Mouse (Mus musculus): ENCODE measurements around the gene Rassf5. TPM values are rescaled to one million over a fixed set of nuclear protein-coding genes. Genes with fewer than 3 reads are reported as not detected.

Rassf5 gene
- total and polyA plus RNA-seq, 2 experiments from 2014 or later, result 8.3 to 12.9 TPM

DNA sequence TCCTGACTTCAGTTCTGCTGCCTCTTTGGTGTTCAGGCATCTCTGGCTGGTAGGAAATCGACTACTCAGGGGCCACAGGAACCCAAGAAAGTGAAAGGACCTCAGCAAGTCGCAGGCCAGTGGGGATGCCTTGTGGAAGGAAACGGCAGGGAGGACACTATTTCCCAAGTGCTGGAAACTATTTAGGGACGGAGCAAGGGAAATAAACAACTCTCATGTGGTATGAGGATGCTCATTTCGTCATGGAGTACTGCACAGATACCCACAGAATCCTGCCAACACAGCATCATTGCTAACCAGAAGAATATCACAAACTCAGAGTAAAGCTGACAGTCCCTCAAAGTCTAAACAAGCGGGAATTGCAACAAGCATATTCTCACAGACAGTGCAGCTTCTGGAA is 2.1 kb downstream of the Rassf5 start:
- Histone ChIP-seq H3K4me2 (ENCODE audit: low read depth, low read length) (peak overlapping the region; percentile 96), H3K4me1 (ENCODE audit: insufficient read depth, low read length) (peaks cover 34% of the 10 kb centered on the region), H3K9me3 (ENCODE audit: low read length) (no peaks in the 10 kb centered on the region), H3K9ac (replicated peaks; ENCODE audit: low read length) (no peak overlapping the region), H3K27me3 (ENCODE audit: insufficient read depth, low read length) (no peaks in the 10 kb centered on the region), H3K36me3 (ENCODE audit: insufficient read depth, low read length) (no peaks in the 10 kb centered on the region), H3K27ac (no peak overlapping the region), H3K4me3 (ENCODE audit: low read length) (no peak overlapping the region)
- no peak for ATAC-seq
- no peak for TF ChIP-seq CTCF (IDR thresholded peaks at IDR 0.05; ENCODE audit: low read depth)
- no peak for DNase-seq (ENCODE audit: low spot score)
- WGBS, result 61% methylated on average over 6 of the region's 6 CpGs

DNA sequence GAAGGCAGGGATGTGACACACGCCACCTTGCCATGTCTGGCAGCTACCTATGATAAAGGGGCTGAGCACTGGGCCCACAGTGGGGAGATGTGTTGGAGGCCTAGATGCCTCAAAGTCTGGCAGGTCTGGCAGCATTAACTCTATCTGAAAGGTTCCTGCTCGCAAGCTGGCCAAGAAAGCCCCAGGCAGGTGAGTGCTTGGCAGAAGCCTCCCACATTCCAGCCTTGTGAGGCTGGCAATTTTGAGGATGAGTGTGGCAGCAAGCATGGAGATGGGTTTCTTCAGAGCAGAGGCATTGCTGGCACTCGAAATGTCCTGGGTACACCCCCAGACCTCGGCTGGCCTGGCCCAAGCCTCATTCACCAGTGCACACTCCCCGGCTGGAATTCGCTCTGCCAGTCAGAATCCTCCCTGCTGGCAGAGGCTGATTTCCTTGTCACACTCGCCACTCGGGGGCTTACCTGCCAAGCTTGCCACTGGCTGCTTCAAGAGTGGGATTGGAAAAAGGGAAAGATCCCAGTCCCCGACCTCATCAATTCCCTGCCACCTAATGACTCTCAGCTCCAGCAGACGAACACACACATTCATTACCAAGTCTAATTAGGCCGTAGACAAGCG is 5.4 kb downstream of the Rassf5 start:
- DNase-seq (ENCODE audit: low spot score) (peak; percentile 47), ATAC-seq (no peak)
- H3K9ac ChIP-seq (replicated peaks; ENCODE audit: low read length), result no peak overlapping the region; the same call in 1 of the 2 replicates
- H3K36me3 ChIP-seq (ENCODE audit: insufficient read depth, low read length), result no peaks in the 10 kb centered on the region
- H3K9me3 ChIP-seq (ENCODE audit: low read length), result no peaks in the 10 kb centered on the region
- 35% methylated on average over 12 of the region's 12 CpGs for WGBS
- TF ChIP-seq CTCF (IDR thresholded peaks at IDR 0.05; ENCODE audit: low read depth), result no peak
- no peak overlapping the region for H3K4me3 ChIP-seq (ENCODE audit: low read length)
- H3K4me2 ChIP-seq (ENCODE audit: low read depth, low read length), result peak overlapping the region; percentile 10; the same call in 1 of the 2 replicates
- no peaks in the 10 kb centered on the region for H3K27me3 ChIP-seq (ENCODE audit: insufficient read depth, low read length)
- peaks cover 27% of the 10 kb centered on the region for H3K4me1 ChIP-seq (ENCODE audit: insufficient read depth, low read length)
- peak overlapping the region; percentile 64 for H3K27ac ChIP-seq

DNA sequence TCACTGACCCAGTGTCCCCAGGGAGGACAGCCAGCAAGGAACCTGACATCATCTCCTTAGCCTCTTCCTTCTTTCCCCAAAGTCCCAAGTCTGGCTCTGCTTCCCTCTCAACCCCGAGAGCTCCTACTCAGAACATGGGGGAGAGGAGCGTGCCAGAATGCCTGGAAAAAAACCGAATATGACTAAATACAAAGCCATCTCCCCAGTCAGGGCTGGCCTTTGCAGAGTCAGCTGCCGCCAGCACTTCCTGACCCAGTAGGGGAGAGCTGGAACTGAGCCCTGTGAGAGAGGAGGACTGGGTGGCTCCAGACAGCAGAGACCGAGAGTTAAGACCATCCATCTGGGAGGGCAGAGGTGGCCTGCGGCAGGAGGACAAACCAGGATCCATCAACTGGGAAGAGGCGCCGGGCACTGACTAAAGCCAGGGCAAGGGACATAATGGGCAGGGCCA is 6.1 kb downstream of the Rassf5 start:
- 36% methylated on average over 8 of the region's 8 CpGs for WGBS
- H3K27ac ChIP-seq, result peak overlapping the region; percentile 64; the same call in 1 of the 2 replicates
- H3K4me1 ChIP-seq (ENCODE audit: insufficient read depth, low read length), result peaks cover 26% of the 10 kb centered on the region
- DNase-seq (ENCODE audit: low spot score) (peak; percentile 50), ATAC-seq (no peak)
- no peak overlapping the region for H3K4me2 ChIP-seq (ENCODE audit: low read depth, low read length)
- no peak overlapping the region for H3K4me3 ChIP-seq (ENCODE audit: low read length)
- H3K36me3 ChIP-seq (ENCODE audit: insufficient read depth, low read length), result no peaks in the 10 kb centered on the region
- no peak for TF ChIP-seq CTCF (IDR thresholded peaks at IDR 0.05; ENCODE audit: low read depth)
- H3K9me3 ChIP-seq (ENCODE audit: low read length), result no peaks in the 10 kb centered on the region
- no peak overlapping the region for H3K9ac ChIP-seq (replicated peaks; ENCODE audit: low read length)
- no peaks in the 10 kb centered on the region for H3K27me3 ChIP-seq (ENCODE audit: insufficient read depth, low read length)

DNA sequence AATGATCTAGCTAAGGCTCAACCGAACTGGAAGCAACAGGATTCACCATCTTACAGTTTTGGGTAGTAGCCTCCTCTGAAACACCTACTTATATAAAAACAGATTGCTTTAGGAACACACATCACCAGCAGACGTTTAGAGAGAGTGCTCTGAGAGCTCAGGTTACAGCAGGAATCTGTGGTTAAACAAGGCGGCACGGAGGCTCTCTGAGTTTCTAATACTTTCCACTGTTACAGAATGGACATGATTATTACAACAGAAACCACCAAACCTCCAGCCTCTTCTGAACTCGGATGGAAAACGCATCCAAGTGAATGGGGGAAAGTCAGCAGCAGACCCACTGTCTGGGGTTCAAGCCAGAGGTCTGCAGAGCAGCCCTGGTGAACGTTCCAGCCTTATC is 9.0 kb downstream of the Rassf5 start:
- no peaks in the 10 kb centered on the region for H3K27me3 ChIP-seq (ENCODE audit: insufficient read depth, low read length)
- ATAC-seq, result no peak
- H3K4me1 ChIP-seq (ENCODE audit: insufficient read depth, low read length), result peaks cover 23% of the 10 kb centered on the region
- no peak overlapping the region for H3K4me2 ChIP-seq (ENCODE audit: low read depth, low read length)
- 76% methylated on average over 7 of the region's 7 CpGs for WGBS
- H3K36me3 ChIP-seq (ENCODE audit: insufficient read depth, low read length), result no peaks in the 10 kb centered on the region
- no peak for TF ChIP-seq CTCF (IDR thresholded peaks at IDR 0.05; ENCODE audit: low read depth)
- no peaks in the 10 kb centered on the region for H3K9me3 ChIP-seq (ENCODE audit: low read length)
- no peak for DNase-seq (ENCODE audit: low spot score)
- H3K4me3 ChIP-seq (ENCODE audit: low read length), result no peak overlapping the region
- H3K9ac ChIP-seq (replicated peaks; ENCODE audit: low read length), result no peak overlapping the region
- no peak overlapping the region for H3K27ac ChIP-seq

DNA sequence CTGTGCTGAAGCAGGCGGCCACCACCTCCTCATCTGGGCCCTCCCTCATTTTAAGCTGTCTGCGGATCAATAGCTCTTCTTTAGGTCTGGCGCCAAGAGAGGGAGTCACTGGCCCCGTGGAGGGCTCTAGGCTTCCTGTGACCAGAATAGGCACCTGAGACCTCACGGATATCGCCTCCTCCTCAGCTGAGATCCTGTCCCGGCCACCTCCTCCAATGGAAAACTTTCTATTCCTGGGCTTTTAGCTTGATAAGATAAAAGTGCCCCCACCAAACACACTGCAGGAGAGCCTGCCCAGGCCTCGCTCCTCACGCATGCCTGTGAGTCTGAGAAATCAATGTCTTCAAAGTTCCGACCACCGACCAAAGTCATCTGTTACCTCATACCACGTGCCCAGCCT is 11.5 kb downstream of the Rassf5 start:
- no peak for ATAC-seq
- Histone ChIP-seq H3K9me3 (ENCODE audit: low read length) (no peaks in the 10 kb centered on the region), H3K4me3 (ENCODE audit: low read length) (no peak overlapping the region), H3K27ac (no peak overlapping the region), H3K9ac (replicated peaks; ENCODE audit: low read length) (no peak overlapping the region), H3K4me2 (ENCODE audit: low read depth, low read length) (no peak overlapping the region), H3K36me3 (ENCODE audit: insufficient read depth, low read length) (no peaks in the 10 kb centered on the region), H3K27me3 (ENCODE audit: insufficient read depth, low read length) (no peaks in the 10 kb centered on the region), H3K4me1 (ENCODE audit: insufficient read depth, low read length) (0 out of 2 replicates have a peak, but pooled peaks cover 5% of the 10 kb centered on the region)
- WGBS, result 69% methylated on average over 12 of the region's 12 CpGs
- no peak for DNase-seq (ENCODE audit: low spot score)
- no peak for TF ChIP-seq CTCF (IDR thresholded peaks at IDR 0.05; ENCODE audit: low read depth)

DNA sequence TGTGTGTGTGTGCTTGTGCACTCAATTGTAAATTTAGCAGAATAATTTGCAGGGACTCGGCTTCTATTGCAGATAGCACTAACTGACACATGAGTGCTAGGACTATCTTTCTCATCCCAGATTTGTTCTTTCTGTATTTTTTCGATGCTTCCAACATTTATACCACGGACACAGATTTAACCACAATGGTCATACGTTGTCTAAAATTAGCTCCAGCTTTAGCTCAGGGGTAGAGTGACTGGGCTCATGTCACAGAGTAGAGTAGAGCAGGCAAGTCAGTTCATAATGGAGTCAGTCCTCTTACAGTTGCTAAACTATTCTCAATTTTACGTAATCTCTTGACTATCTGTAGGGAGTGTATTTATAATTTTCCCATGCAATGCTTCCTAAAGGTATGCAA is 16.4 kb downstream of the Rassf5 start:
- TF ChIP-seq CTCF (IDR thresholded peaks at IDR 0.05; ENCODE audit: low read depth), result no peak
- Histone ChIP-seq H3K9me3 (ENCODE audit: low read length) (no peaks in the 10 kb centered on the region), H3K4me3 (ENCODE audit: low read length) (no peak overlapping the region), H3K9ac (replicated peaks; ENCODE audit: low read length) (no peak overlapping the region), H3K36me3 (ENCODE audit: insufficient read depth, low read length) (no peaks in the 10 kb centered on the region), H3K27ac (no peak overlapping the region), H3K4me2 (ENCODE audit: low read depth, low read length) (no peak overlapping the region), H3K27me3 (ENCODE audit: insufficient read depth, low read length) (no peaks in the 10 kb centered on the region), H3K4me1 (ENCODE audit: insufficient read depth, low read length) (no peaks in the 10 kb centered on the region)
- 80% methylated on average over 5 of the region's 5 CpGs for WGBS
- ATAC-seq (no peak), DNase-seq (ENCODE audit: low spot score) (no peak)

DNA sequence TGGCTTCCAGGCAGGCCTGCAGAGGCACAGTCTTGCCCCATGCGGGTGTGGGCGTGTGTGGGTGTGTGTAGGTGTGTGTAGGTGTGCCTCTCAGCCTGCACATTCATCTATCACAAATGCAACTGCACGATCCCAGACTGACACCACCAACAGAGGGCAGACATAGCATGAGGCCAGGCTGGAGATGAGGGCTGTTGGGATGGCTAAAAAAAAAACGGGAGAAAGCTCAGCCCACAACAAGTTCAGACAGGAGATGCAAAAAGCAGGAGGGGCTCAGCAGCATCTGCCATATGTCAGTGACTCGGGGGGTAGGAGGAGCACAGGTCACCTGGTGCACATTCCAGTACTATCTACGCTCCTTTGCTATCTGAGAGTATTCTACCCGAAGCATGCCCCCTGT is 16.8 kb downstream of the Rassf5 start:
- no peak for DNase-seq (ENCODE audit: low spot score)
- no peak overlapping the region for H3K4me3 ChIP-seq (ENCODE audit: low read length)
- peak; percentile 33; the same call in 1 of the 2 replicates for ATAC-seq
- H3K27me3 ChIP-seq (ENCODE audit: insufficient read depth, low read length), result no peaks in the 10 kb centered on the region
- WGBS, result 59% methylated on average over 7 of the region's 7 CpGs
- no peaks in the 10 kb centered on the region for H3K9me3 ChIP-seq (ENCODE audit: low read length)
- H3K4me2 ChIP-seq (ENCODE audit: low read depth, low read length), result no peak overlapping the region
- H3K4me1 ChIP-seq (ENCODE audit: insufficient read depth, low read length), result no peaks in the 10 kb centered on the region
- peak; percentile 30 for TF ChIP-seq CTCF (IDR thresholded peaks at IDR 0.05; ENCODE audit: low read depth)
- H3K36me3 ChIP-seq (ENCODE audit: insufficient read depth, low read length), result no peaks in the 10 kb centered on the region
- H3K9ac ChIP-seq (replicated peaks; ENCODE audit: low read length), result no peak overlapping the region
- no peak overlapping the region for H3K27ac ChIP-seq
